Mouse (Mus musculus): ENCODE measurements around the gene Azgp1. TPM values are rescaled to one million over a fixed set of nuclear protein-coding genes. Genes with fewer than 3 reads are reported as not detected.

Gene Azgp1
- polyA plus RNA-seq, 1 experiment from 2014 or later: 0.17 TPM

Other genes starting within 250 kb of the Azgp1 start
- gene Nyap1, start 239.9 kb upstream of the Azgp1 start, polyA plus RNA-seq (2015; fragmentation: Nextera tagmentation; extraction: Ambion mirVana): 3.5 and 4.4 TPM in 2 replicates
- gene Tsc22d4, start 235.8 kb upstream of the Azgp1 start, polyA plus RNA-seq (2015; fragmentation: Nextera tagmentation; extraction: Ambion mirVana): 129 and 134 TPM in 2 replicates
- 28.4 and 30.6 TPM in 2 replicates for gene Ppp1r35, start 202.7 kb upstream of the Azgp1 start, polyA plus RNA-seq (2015; fragmentation: Nextera tagmentation; extraction: Ambion mirVana)
- 14.2 and 14.7 TPM in 2 replicates for gene Mepce, start 193.9 kb upstream of the Azgp1 start, polyA plus RNA-seq (2015; fragmentation: Nextera tagmentation; extraction: Ambion mirVana)
- gene Zcwpw1, start 193.7 kb upstream of the Azgp1 start, polyA plus RNA-seq (2015; fragmentation: Nextera tagmentation; extraction: Ambion mirVana): 36.1 and 39.7 TPM in 2 replicates
- 0.31 and 0.70 TPM in 2 replicates for gene Pilra, start 145.2 kb upstream of the Azgp1 start, polyA plus RNA-seq (2015; fragmentation: Nextera tagmentation; extraction: Ambion mirVana)
- not detected in 2 replicates for gene Pilrb1, start 123.4 kb upstream of the Azgp1 start, polyA plus RNA-seq (2015; fragmentation: Nextera tagmentation; extraction: Ambion mirVana)
- gene Pilrb2, start 109.7 kb upstream of the Azgp1 start, polyA plus RNA-seq (2015; fragmentation: Nextera tagmentation; extraction: Ambion mirVana): not detected in 2 replicates
- 0.34 TPM in 1 of 2 replicates, not detected in the other for gene Cyp3a13, start 59.9 kb upstream of the Azgp1 start, polyA plus RNA-seq (2015; fragmentation: Nextera tagmentation; extraction: Ambion mirVana)
- gene Gjc3, start 18.4 kb upstream of the Azgp1 start, polyA plus RNA-seq (2015; fragmentation: Nextera tagmentation; extraction: Ambion mirVana): 0.46 and 0.52 TPM in 2 replicates
- not detected in 2 replicates for gene Smok3a, start 39.7 kb downstream of the Azgp1 start, polyA plus RNA-seq (2015; fragmentation: Nextera tagmentation; extraction: Ambion mirVana)
- not detected in 2 replicates for gene Smok3b, start 39.9 kb downstream of the Azgp1 start, polyA plus RNA-seq (2015; fragmentation: Nextera tagmentation; extraction: Ambion mirVana)
- gene Smok3c, start 71.7 kb downstream of the Azgp1 start, polyA plus RNA-seq (2015; fragmentation: Nextera tagmentation; extraction: Ambion mirVana): not detected in 2 replicates
- 21.6 and 23.3 TPM in 2 replicates for gene Zkscan1, start 103.6 kb downstream of the Azgp1 start, polyA plus RNA-seq (2015; fragmentation: Nextera tagmentation; extraction: Ambion mirVana)
- 70.7 and 71.3 TPM in 2 replicates for gene Zscan21, start 135.4 kb downstream of the Azgp1 start, polyA plus RNA-seq (2015; fragmentation: Nextera tagmentation; extraction: Ambion mirVana)
- 24.0 and 24.4 TPM in 2 replicates for gene Zfp113, start 174.2 kb downstream of the Azgp1 start, polyA plus RNA-seq (2015; fragmentation: Nextera tagmentation; extraction: Ambion mirVana)
- gene Cops6, start 179.6 kb downstream of the Azgp1 start, polyA plus RNA-seq (2015; fragmentation: Nextera tagmentation; extraction: Ambion mirVana): 308 and 342 TPM in 2 replicates
- gene Ap4m1, start 190.5 kb downstream of the Azgp1 start, polyA plus RNA-seq (2015; fragmentation: Nextera tagmentation; extraction: Ambion mirVana): 35.7 and 37.5 TPM in 2 replicates
- gene Mcm7, start 190.9 kb downstream of the Azgp1 start, polyA plus RNA-seq (2015; fragmentation: Nextera tagmentation; extraction: Ambion mirVana): 191 and 201 TPM in 2 replicates
- gene Taf6, start 205.9 kb downstream of the Azgp1 start, polyA plus RNA-seq (2015; fragmentation: Nextera tagmentation; extraction: Ambion mirVana): 94.2 and 101 TPM in 2 replicates
- gene Cnpy4, start 206.0 kb downstream of the Azgp1 start, polyA plus RNA-seq (2015; fragmentation: Nextera tagmentation; extraction: Ambion mirVana): 67.5 and 69.8 TPM in 2 replicates
- 9.0 and 9.3 TPM in 2 replicates for gene Mblac1, start 212.8 kb downstream of the Azgp1 start, polyA plus RNA-seq (2015; fragmentation: Nextera tagmentation; extraction: Ambion mirVana)
- not detected in 2 replicates for gene Nxpe5, start 244.4 kb downstream of the Azgp1 start, polyA plus RNA-seq (2015; fragmentation: Nextera tagmentation; extraction: Ambion mirVana)

Data from embryonic facial prominence, embryonic 13.5 days (tissue).